Mouse (Mus musculus): ENCODE measurements around the gene Itgav.

GRCm38 (mm10) chr2:83766878-83767277 is 42.7 kb downstream of the Itgav start:
- TF ChIP-seq MAX (IDR thresholded peaks at IDR 0.05; ENCODE audit: low read length) = no peak
- TF ChIP-seq CTCF (IDR thresholded peaks at IDR 0.05 in 2 of 3, conservative IDR thresholded peaks at IDR 0.05 in 1 of 3; ENCODE audit: control insufficient read depth in 1 of 3, insufficient read depth in 1 of 3, low read depth in 2 of 3, low read length in 3 of 3, poor library complexity in 1 of 3, severe bottlenecking in 1 of 3) = no peak
- no peak for TF ChIP-seq ZC3H11A (IDR thresholded peaks at IDR 0.05; ENCODE audit: low read depth, low read length)
- no peak for TF ChIP-seq POLR2A (IDR thresholded peaks at IDR 0.05; ENCODE audit: control insufficient read depth in 1 of 2, insufficient read depth in 1 of 2, low read depth in 1 of 2, low read length in 2 of 2, poor library complexity in 1 of 2)
- no peak for TF ChIP-seq HCFC1 (IDR thresholded peaks at IDR 0.05; ENCODE audit: low read depth, low read length)
- no peak for TF ChIP-seq TAL1 (IDR thresholded peaks at IDR 0.05; ENCODE audit: low read length)
- no peak for TF ChIP-seq TCF12 (IDR thresholded peaks at IDR 0.05; ENCODE audit: low read depth, low read length)
- TF ChIP-seq EP300 (IDR thresholded peaks at IDR 0.05; ENCODE audit: low read depth in 1 of 2, low read length in 2 of 2) = 0 out of 4 replicates have a peak, but pooled peaks of 1 of the 2 experiments have one; percentile 25
- TF ChIP-seq NRF1 (IDR thresholded peaks at IDR 0.05; ENCODE audit: insufficient read depth, low read depth, low read length, poor library complexity, severe bottlenecking) = no peak
- no peak for TF ChIP-seq RAD21 (IDR thresholded peaks at IDR 0.05; ENCODE audit: low read depth, low read length)
- TF ChIP-seq SIN3A (IDR thresholded peaks at IDR 0.05; ENCODE audit: low read length) = no peak
